Mouse (Mus musculus): ENCODE data around the gene Cpeb4. TPM values are rescaled to one million over a fixed set of nuclear protein-coding genes. Genes with fewer than 3 reads are reported as not detected.
"Not testable (repeated sequence)": the region's sequence is repeated elsewhere in the genome, so short reads cannot be mapped to it uniquely, and the experiment has no call there.

Cpeb4 gene
- total and polyA plus RNA-seq, 3 experiments: 13.8 to 23.9 (median 20.1) TPM

DNA sequence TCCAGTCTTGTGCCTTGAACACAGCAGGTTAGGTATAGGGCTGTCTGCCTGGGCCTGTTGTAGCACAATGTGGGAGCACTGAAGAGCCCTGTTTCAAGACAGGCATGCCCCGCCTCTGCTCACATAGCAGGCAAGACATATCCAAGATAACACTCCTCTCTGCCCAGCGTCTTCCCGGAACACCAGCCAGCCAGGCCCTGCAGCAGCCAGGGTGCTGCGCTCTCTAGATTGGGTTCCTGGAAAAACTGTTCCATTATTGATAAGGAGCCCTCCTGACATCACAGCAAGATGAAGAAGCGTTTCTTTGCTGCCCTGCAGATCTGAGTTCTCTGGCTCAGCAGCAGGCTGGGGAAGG lies 28.2 kb upstream of the Cpeb4 start:
- H3K4me1 ChIP-seq (ENCODE audit: control insufficient read depth in 1 of 2, insufficient read depth in 2 of 2): peaks cover 2 to 16% of the 10 kb centered on the region in 2 experiments; a peak in 2 of 4 replicates
- dilution Hi-C loops (cut with MboI; ENCODE audit: extremely low pct_ligation_motif_present, extremely low pct_unique_long_range_greater_than_20kb, low sequenced_read_pairs): no loop called here
- no peaks in the 10 kb centered on the region for H3K9me3 ChIP-seq (replicated peaks; ENCODE audit: low read length)
- no peaks in the 10 kb centered on the region for H3K36me3 ChIP-seq (replicated peaks in 1 of 2; ENCODE audit: control insufficient read depth in 1 of 2, insufficient read depth in 1 of 2, low read length in 1 of 2)
- DNase-seq (ENCODE audit: extremely low read depth): no peak
- in situ Hi-C loops (cut with MboI; ENCODE audit: low pct_ligation_motif_present, low pct_unique_long_range_greater_than_20kb, low sequenced_read_pairs): no loop called here
- no peak for TF ChIP-seq MYC (IDR thresholded peaks at IDR 0.05; ENCODE audit: low read depth, low read length)
- no peaks in the 10 kb centered on the region for H3K79me2 ChIP-seq (replicated peaks; ENCODE audit: control insufficient read depth, extremely low read depth, insufficient read depth, poor library complexity, severe bottlenecking)
- no peak overlapping the region for H3K4me3 ChIP-seq (replicated peaks in 1 of 3; ENCODE audit: low read depth in 2 of 3, low read length in 2 of 3, poor library complexity in 1 of 3)
- no peak overlapping the region for H3K4me2 ChIP-seq (ENCODE audit: insufficient read depth, low read depth, poor library complexity, severe bottlenecking)
- no peak overlapping the region for H3K27ac ChIP-seq (ENCODE audit: insufficient read depth, low read depth)
- H3K9ac ChIP-seq (ENCODE audit: insufficient read depth, low read depth): no peak overlapping the region
- H3K27me3 ChIP-seq (replicated peaks): no peaks in the 10 kb centered on the region

GRCm38 (mm10) chr11:31845111-31845510 lies 26.9 kb upstream of the Cpeb4 start:
- dilution Hi-C loops (cut with MboI; ENCODE audit: extremely low pct_ligation_motif_present, extremely low pct_unique_long_range_greater_than_20kb, low sequenced_read_pairs); H3K79me2 ChIP-seq (replicated peaks; ENCODE audit: control insufficient read depth, extremely low read depth, insufficient read depth, poor library complexity, severe bottlenecking); H3K9ac ChIP-seq (ENCODE audit: insufficient read depth, low read depth); DNase-seq (ENCODE audit: extremely low read depth); in situ Hi-C loops (cut with MboI; ENCODE audit: low pct_ligation_motif_present, low pct_unique_long_range_greater_than_20kb, low sequenced_read_pairs); H3K4me3 ChIP-seq (replicated peaks in 1 of 3; ENCODE audit: low read depth in 2 of 3, low read length in 2 of 3, poor library complexity in 1 of 3); H3K27me3 ChIP-seq (replicated peaks); H3K4me2 ChIP-seq (ENCODE audit: insufficient read depth, low read depth, poor library complexity, severe bottlenecking); H3K9me3 ChIP-seq (replicated peaks; ENCODE audit: low read length); H3K27ac ChIP-seq (ENCODE audit: insufficient read depth, low read depth); H3K36me3 ChIP-seq (replicated peaks in 1 of 2; ENCODE audit: control insufficient read depth in 1 of 2, insufficient read depth in 1 of 2, low read length in 1 of 2): not testable (repeated sequence)
- peaks cover 2 to 13% of the 10 kb centered on the region in 2 experiments; a peak in 2 of 4 replicates for H3K4me1 ChIP-seq (ENCODE audit: control insufficient read depth in 1 of 2, insufficient read depth in 2 of 2)

DNA sequence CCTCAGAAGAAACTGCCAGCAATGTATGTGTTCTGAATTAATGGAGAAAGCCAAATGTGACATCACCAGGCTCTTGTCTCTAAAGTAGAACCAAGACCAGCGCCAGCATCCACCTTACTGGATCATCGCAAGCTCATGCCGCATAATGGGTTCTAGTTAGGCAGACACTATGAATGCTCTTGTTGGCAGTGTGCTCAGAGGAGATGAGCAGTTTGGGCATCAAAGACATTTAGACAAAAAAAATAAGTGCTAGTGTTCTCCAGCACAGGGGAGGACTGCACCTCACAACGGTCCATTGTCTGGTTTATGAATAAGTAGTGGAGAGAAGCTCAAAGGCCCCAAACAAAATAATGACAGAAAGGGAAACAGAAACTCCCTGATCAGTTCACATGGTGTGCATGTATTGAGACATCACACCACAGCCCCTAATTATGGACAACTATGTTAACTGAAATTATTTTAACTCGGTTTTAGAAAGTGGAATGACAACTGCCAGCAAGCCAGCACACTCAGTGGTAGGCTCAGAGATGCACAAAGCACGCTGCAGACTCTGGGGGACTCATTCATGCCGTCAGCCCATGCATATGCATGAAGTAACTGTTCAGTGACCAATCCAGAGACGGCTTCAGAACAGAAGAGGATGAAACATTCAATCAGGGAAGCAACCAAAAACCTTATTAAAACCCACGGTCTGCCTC lies 25.1 kb upstream of the Cpeb4 start:
- peak overlapping the region; percentile 59; the same call in 1 of the 2 replicates for H3K4me2 ChIP-seq (ENCODE audit: insufficient read depth, low read depth, poor library complexity, severe bottlenecking)
- no peak for DNase-seq (ENCODE audit: extremely low read depth)
- no peaks in the 10 kb centered on the region for H3K9me3 ChIP-seq (replicated peaks; ENCODE audit: low read length)
- no peaks in the 10 kb centered on the region for H3K79me2 ChIP-seq (replicated peaks; ENCODE audit: control insufficient read depth, extremely low read depth, insufficient read depth, poor library complexity, severe bottlenecking)
- no peak for TF ChIP-seq MEF2A (IDR thresholded peaks at IDR 0.05; ENCODE audit: borderline replicate concordance, low read depth, low read length)
- TF ChIP-seq HCFC1 (IDR thresholded peaks at IDR 0.05; ENCODE audit: low read depth, low read length): 0 out of 2 replicates have a peak, but pooled peaks have one; percentile 11
- TF ChIP-seq MYC (IDR thresholded peaks at IDR 0.05; ENCODE audit: low read depth, low read length): 0 out of 2 replicates have a peak, but pooled peaks have one; percentile 20
- TF ChIP-seq MAX (IDR thresholded peaks at IDR 0.05; ENCODE audit: low read length): peak; percentile 34; the same call in 1 of the 2 replicates
- TF ChIP-seq MXI1 (IDR thresholded peaks at IDR 0.05; ENCODE audit: low read depth, low read length): peak; percentile 32; the same call in 1 of the 2 replicates
- 0 out of 2 replicates have a peak, but pooled peaks have one; percentile 19 for TF ChIP-seq NELFE (IDR thresholded peaks at IDR 0.05; ENCODE audit: low read depth, low read length)
- 0 out of 2 replicates have a peak, but pooled peaks have one; percentile 37 for TF ChIP-seq SIN3A (IDR thresholded peaks at IDR 0.05; ENCODE audit: low read length)
- peak; percentile 32; the same call in 1 of the 2 replicates for TF ChIP-seq EP300 (IDR thresholded peaks at IDR 0.05; ENCODE audit: low read length)
- no peak for TF ChIP-seq USF1 (IDR thresholded peaks at IDR 0.05; ENCODE audit: low read depth, low read length)
- 0 out of 2 replicates have a peak, but pooled peaks have one; percentile 15 for TF ChIP-seq CHD2 (IDR thresholded peaks at IDR 0.05; ENCODE audit: low read length)
- no peak for TF ChIP-seq MAFK (IDR thresholded peaks at IDR 0.05; ENCODE audit: insufficient replicate concordance, low read length)
- peak; percentile 43; the same call in 1 of the 2 replicates for TF ChIP-seq IRF4 (IDR thresholded peaks at IDR 0.05; ENCODE audit: low read depth, low read length)
- dilution Hi-C loops (cut with MboI; ENCODE audit: extremely low pct_ligation_motif_present, extremely low pct_unique_long_range_greater_than_20kb, low sequenced_read_pairs) (no loop called here), in situ Hi-C loops (cut with MboI; ENCODE audit: low pct_ligation_motif_present, low pct_unique_long_range_greater_than_20kb, low sequenced_read_pairs) (no loop called here)
- H3K4me3 ChIP-seq (replicated peaks in 1 of 3; ENCODE audit: low read depth in 2 of 3, low read length in 2 of 3, poor library complexity in 1 of 3): no peak overlapping the region
- H3K27ac ChIP-seq (ENCODE audit: insufficient read depth, low read depth): no peak overlapping the region
- no peak overlapping the region for H3K9ac ChIP-seq (ENCODE audit: insufficient read depth, low read depth)
- H3K4me1 ChIP-seq (ENCODE audit: control insufficient read depth in 1 of 2, insufficient read depth in 2 of 2): peaks cover 2 to 31% of the 10 kb centered on the region in 2 experiments; a peak in 2 of 4 replicates
- H3K27me3 ChIP-seq (replicated peaks): no peaks in the 10 kb centered on the region
- no peaks in the 10 kb centered on the region for H3K36me3 ChIP-seq (replicated peaks in 1 of 2; ENCODE audit: control insufficient read depth in 1 of 2, insufficient read depth in 1 of 2, low read length in 1 of 2)
